Mouse (Mus musculus): ENCODE data around the gene Zfp683.

- TF ChIP-seq CTCF (conservative IDR thresholded peaks at IDR 0.05 in 1 of 2, IDR thresholded peaks at IDR 0.05 in 1 of 2; ENCODE audit: low read depth in 2 of 2, low read length in 2 of 2), result no peak
- TF ChIP-seq ZC3H11A (IDR thresholded peaks at IDR 0.05; ENCODE audit: low read depth, low read length), result no peak
- TF ChIP-seq JUND (conservative IDR thresholded peaks at IDR 0.05; ENCODE audit: low read depth, low read length), result no peak
- no peak for TF ChIP-seq POLR2A (IDR thresholded peaks at IDR 0.05; ENCODE audit: low read depth, low read length)
- TF ChIP-seq ZMIZ1 (IDR thresholded peaks at IDR 0.05; ENCODE audit: low read depth, low read length), result no peak
Observed at GRCm38 (mm10) chr4:134017201-134017865, 36.3 kb upstream of the Zfp683 start.
